ENCODE assay signal across 16 mouse cellular contexts in the genomic region with DNA sequence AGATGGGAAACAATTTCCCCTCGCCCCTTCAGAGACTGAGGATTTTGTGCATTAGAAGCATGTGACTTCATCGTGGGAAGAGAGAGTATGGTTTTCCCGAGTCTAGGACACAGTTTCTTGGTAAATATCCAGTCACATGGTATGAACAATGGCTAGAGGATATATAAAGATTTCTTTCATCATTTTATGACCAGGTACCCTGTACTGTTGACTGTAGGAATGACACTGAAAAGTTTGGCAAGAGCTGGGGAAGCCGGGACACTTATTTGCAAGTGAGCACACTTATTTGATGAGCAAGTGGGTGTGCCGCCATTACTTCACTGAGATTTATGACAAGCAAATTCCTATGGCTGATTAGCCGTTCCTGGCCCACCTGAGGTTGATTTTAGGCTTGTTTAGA.
"Had no signal": no experiment of that assay in that cellular context is flagged by ENCODE, and none has a peak within 500 bp of the region (broad histone marks: within the 10 kb centered on the region; RNA-seq: fewer than 3 reads in every experiment).

No protein-coding gene starts in this region.

- H3K4me3 ChIP-seq: neural tube, embryonic 13.5 days; neural tube, embryonic 15.5 days; stomach, embryonic 15.5 days had no signal

- H3K4me1 ChIP-seq: neural tube, embryonic 13.5 days; neural tube, embryonic 15.5 days; stomach, embryonic 15.5 days had no signal

- H3K27me3 ChIP-seq: neural tube, embryonic 13.5 days; neural tube, embryonic 15.5 days; stomach, embryonic 15.5 days had no signal

- H3K36me3 ChIP-seq: neural tube, embryonic 13.5 days; neural tube, embryonic 15.5 days; stomach, embryonic 15.5 days had no signal

- H3K4me2 ChIP-seq: neural tube, embryonic 13.5 days; neural tube, embryonic 15.5 days; stomach, embryonic 15.5 days had no signal

- H3K27ac ChIP-seq: neural tube, embryonic 13.5 days; neural tube, embryonic 15.5 days; stomach, embryonic 15.5 days; stomach, postnatal 0 days had no signal

- H3K9me3 ChIP-seq: neural tube, embryonic 13.5 days; neural tube, embryonic 15.5 days; stomach, embryonic 15.5 days had no signal

- DNase-seq: retina, postnatal 1 day; right cerebral cortex, adult 18-20 months; right cerebral cortex, postnatal 14 days; right cerebral cortex, postnatal 25 days; right cerebral cortex, postnatal 4 days; spleen, adult 18-20 months; thymus, adult 18-20 months; thymus, adult 2 months; thymus, postnatal 14 days; thymus, postnatal 25 days; thymus, postnatal 36 days; thymus, postnatal 4 days had no signal

- H3K9ac ChIP-seq: neural tube, embryonic 13.5 days; neural tube, embryonic 15.5 days; stomach, embryonic 15.5 days had no signal
